Mouse (Mus musculus) embryonic stem cell, embryonic (primary cell): ENCODE measurements around the gene 1700014D04Rik.

Experiments
- CTCF ChIA-PET, 4 experiments: fragments of 300-600 bp in 2 of 4; fragments of 350-600 bp in 2 of 4; sonication (Branson Sonifier 250); formaldehyde crosslinking; loops; one replicate each; lab custom pipeline; 2022; ENCODE audit warnings: inconsistent platforms in 2 of 4; lab: Charles Lee
- POLR2A ChIA-PET, 4 experiments: fragments of 300-600 bp in 2 of 4; fragments of 350-600 bp in 2 of 4; sonication (Branson Sonifier 250); formaldehyde crosslinking; loops; one replicate each; lab custom pipeline; 2022; ENCODE audit warnings: antibody characterized with exemption in 4 of 4, inconsistent platforms in 1 of 4; lab: Charles Lee

1700014D04Rik gene

DNA sequence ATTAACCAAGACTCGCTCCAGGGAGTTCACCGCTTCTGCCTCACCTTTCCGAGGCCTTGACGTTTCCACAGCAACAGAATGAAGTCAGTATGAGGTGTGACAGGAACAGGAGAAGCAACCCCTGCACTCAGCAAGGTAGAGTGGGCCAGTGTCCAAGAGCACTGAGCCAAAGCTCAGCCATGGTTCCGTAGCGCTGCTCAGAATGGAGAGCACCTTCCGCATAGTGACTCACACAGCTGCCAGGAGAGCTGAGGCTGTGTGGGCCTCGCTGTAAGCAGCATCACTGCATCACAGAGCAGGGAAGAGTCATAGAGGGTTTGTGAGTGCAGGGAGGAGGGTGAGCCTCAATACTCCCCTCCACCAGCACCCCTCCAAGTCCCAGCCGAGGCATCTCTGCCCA is at the start of gene 1700014D04Rik:
1700014D04Rik (minus strand) TSS at position 42 of the 400 bp plus-strand sequence.
- POLR2A ChIA-PET, result interaction anchor here in 3 of 4 experiments (0.6 to 6.5 kb wide), 11 partner anchors 12 to 187 kb away, joined by 3 to 28 read pairs (median 6); partner anchors contain the start of gene Isca1 (in 2 of the 3)
- CTCF ChIA-PET, result interaction anchor here in 2 of 4 experiments (1.2 to 1.3 kb wide), 2 partner anchors 12 to 17 kb away, joined by 3 to 6 read pairs; no protein-coding TSS in a partner anchor

DNA sequence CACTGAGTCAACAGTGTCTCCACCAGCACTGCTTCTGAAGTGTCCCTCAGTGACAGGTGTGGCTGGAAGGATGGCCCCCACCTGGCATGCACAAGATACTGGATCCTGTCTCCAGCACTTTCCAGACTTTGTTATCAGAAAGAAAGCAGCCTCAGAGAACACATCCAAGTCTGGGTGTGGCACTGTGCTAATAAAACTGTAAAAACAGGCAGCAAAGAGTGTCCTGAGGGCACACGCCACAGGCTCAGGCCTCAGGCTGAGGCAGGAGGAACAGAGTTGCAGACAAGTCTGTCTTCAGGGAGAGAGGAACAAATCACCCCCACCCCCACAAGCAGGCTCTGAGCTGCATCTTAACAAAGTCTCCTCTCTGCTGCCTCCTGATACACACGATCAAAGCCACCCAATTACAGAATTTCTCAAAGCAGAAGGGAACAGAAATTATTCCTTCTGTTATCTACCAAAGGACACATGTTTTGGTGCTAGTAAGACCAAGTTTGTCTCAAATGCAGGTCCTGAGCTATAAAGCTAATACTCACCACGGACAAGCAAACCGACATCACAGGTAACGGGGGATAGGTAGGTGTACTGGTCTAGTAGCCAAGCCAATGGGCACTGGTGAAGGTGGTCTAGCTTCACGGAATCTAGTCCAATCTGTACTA is 49.4 kb upstream of the 1700014D04Rik start:
- CTCF ChIA-PET, result interaction anchor here in 2 of 4 experiments (0.6 to 1.5 kb wide), 3 partner anchors 29 to 161 kb away, joined by 4 to 5 read pairs (median 5); no protein-coding TSS in a partner anchor
- POLR2A ChIA-PET, result interaction anchor here in 3 of 4 experiments (0.7 to 2.1 kb wide), 15 partner anchors 9 to 139 kb away, joined by 3 to 30 read pairs (median 4); partner anchors contain the start of genes Isca1 (in 3 of the 3) and Tut7 (in 2 of the 3)

DNA sequence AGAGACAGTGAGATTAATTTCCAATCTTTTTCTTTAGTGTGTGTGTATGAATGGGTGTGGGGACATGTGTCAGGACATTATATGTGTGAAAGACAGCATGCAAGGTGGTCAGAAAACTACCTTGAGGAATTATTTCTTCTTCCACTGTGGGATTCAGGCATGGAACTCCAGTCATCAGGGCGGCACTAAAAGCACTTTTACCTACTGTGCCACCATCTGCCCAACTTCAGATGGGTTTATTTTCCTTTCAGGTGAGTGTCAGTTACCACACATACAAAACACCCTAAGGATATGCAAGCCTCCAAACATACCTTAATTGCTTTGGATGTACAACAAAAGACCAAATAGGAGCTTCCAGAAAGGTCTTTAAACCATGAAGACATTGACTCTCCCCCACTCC is 48.2 kb upstream of the 1700014D04Rik start:
- POLR2A ChIA-PET, result interaction anchor here in 2 of 4 experiments (0.8 to 1.6 kb wide), 3 partner anchors 20 to 29 kb away, joined by 3 read pairs; partner anchors contain the start of gene Isca1 (in 1 of the 2)
- CTCF ChIA-PET, result interaction anchor here in 1 of 4 experiments (0.7 kb wide), 1 partner anchor 89 kb away, joined by 3 read pairs; no protein-coding TSS in a partner anchor

DNA sequence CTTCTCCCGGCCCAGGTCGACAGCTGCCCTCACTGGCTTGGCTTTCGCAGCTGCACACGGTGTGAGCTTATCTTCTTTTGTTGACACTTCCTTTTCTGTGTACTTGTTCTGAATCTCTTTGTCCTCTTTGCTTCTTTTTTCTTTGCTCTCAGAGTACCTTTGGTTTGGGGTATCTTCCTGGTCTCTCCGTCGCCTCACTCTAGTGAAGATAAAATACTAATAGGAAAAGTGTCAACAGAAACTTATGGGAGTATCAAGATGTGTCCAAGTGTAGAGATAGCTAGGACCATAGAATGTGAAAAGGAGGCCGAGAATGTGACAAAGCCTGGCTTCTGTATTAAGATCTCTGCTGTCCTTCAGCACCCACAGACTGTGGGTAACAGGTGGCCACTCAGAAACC is 35.6 kb upstream of the 1700014D04Rik start, which contains the start of gene Gm49354:
Gm49354 (minus strand) TSS at position 101 of the 400 bp plus-strand sequence.
- CTCF ChIA-PET, result no interaction called here
- POLR2A ChIA-PET, result interaction anchor here in 2 of 4 experiments (0.6 to 13.7 kb wide), 2 partner anchors 12 to 13 kb away, joined by 3 to 93 read pairs; partner anchors contain the start of gene Isca1 (in 2 of the 2)

DNA sequence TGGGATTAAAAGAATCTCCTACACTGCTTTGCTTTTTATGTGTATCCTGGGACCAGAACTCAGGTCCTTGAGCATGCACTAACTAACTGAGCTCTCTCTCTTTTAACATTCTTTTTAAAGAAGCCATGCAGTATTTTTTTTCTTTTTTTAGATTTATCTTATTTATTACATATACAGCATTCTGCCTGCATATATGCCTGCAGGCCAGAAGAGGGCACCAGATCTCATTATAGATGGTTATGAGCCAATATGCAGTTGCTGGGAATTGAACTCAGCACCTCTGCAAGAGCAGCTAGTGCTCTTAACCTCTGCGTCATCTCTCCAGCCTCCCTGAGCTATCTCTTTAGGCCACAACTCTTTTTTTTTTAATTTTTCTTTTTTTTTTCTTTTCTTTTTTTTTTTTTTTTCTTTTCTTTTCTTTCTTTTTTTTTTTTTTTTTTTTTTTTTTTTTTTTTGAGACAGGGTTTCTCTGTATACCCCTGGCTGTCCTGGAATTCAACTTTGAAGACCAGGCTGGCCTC is 33.3 kb upstream of the 1700014D04Rik start:
- CTCF ChIA-PET, result interaction anchor here in 3 of 4 experiments (0.5 to 3.0 kb wide), 6 partner anchors 9 to 1039 kb away, joined by 3 to 25 read pairs (median 4); partner anchors contain the start of gene Isca1 (in 1 of the 3)
- POLR2A ChIA-PET, result interaction anchor here (0.6 to 13.7 kb wide), 11 partner anchors 9 to 419 kb away, joined by 3 to 93 read pairs (median 4); partner anchors contain the start of genes Isca1 (in 3 of the 4) and 1700014D04Rik (in 1 of the 4)

DNA sequence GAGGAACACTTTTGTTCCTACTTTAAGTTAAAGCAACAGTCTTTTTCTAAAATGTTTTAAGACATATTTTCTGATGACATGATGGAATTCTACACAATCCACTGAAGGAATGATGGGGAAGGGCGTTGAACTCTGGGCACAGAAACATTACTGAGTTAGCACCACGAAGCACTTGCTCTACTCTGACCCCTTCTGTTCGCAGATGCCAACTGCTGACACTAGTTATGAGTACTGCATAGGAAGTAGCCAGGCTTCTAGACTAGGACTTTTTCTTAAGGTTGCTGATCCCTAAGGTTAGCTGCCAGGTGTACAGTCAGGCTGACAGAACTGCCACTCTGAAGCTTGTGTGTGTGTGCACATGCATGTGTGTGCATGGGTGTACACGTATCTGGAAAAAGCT is 32.7 kb upstream of the 1700014D04Rik start:
- CTCF ChIA-PET, result interaction anchor here in 2 of 4 experiments (0.5 to 3.0 kb wide), 5 partner anchors 9 to 1040 kb away, joined by 3 to 25 read pairs (median 3); partner anchors contain the start of gene Isca1 (in 1 of the 2)
- POLR2A ChIA-PET, result interaction anchor here (0.6 to 13.7 kb wide), 7 partner anchors 9 to 418 kb away, joined by 3 to 93 read pairs (median 5); partner anchors contain the start of gene Isca1 (in 3 of the 4)

DNA sequence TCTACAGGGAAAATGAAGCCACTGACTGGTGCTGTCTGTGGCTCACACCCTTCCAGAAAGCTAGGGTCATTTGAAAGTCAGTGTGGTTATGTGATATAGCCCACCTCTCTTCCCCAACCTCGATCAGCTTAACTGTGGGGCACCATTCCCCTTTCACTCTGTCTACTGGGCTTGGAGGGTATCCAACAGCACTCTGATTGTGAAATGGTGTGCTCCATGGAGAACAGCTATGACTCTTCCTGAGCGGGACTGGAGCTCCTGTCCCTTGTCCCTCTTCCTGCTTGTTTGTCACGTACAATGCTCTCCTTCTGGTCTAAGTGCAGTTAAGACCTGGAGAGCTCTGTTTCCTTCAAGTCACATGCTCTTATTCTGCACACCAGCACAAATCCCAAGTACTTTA is 28.6 kb upstream of the 1700014D04Rik start:
- ChIA-PET CTCF (interaction anchor here in 1 of 4 experiments (0.6 kb wide), 1 partner anchor 81 kb away, joined by 3 read pairs; no protein-coding TSS in a partner anchor), POLR2A (interaction anchor here in 2 of 4 experiments (0.8 to 1.7 kb wide), 6 partner anchors 9 to 22 kb away, joined by 3 to 5 read pairs (median 3); no protein-coding TSS in a partner anchor)

DNA sequence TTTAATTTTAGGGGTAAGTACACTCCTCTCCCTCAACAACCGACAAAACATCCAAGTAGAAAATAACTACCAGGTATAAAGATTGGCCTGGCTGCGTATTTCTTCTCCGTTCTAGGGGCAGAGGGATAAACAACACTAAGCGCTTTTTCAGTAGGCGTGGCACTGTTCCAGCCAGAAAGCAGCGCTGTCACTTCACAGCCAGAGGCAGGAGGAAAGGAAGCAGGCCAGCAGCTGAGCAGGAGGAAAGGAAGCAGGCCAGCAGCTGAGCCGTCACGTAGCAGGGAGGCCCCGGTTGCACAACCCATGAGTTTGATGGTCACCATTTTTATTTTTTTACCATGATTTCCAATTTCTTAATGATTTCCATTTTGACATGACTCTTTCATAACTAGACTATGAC is 24.7 kb upstream of the 1700014D04Rik start:
- POLR2A ChIA-PET, result interaction anchor here in 3 of 4 experiments (0.7 to 6.9 kb wide), 15 partner anchors 11 to 250 kb away, joined by 3 to 93 read pairs (median 9); partner anchors contain the start of genes 1700014D04Rik (in 1 of the 3), Gm49354 (in 1 of the 3), Spata31d1a (in 1 of the 3) and Tut7 (in 1 of the 3)
- CTCF ChIA-PET, result interaction anchor here (0.7 to 2.8 kb wide), 7 partner anchors 9 to 256 kb away, joined by 3 to 25 read pairs (median 6); no protein-coding TSS in a partner anchor

DNA sequence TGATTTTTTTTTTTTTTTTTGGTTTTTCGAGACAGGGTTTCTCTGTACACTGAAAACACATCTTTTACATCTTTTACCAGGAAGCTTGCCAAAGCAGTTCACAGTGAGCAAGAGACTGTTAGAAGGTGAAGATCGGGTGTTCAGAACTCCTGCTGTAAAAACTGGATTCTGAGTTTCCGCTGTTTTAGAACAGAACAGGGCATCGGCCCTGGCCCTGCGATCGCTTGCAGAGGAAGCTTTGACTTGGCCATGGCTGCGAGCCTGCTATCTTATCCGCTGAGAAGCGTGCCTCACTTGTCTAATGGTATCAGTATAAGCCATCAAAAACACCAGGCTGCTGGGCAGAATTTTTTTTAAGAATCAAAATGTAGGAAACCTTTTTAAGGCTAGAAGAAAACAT is 24.3 kb upstream of the 1700014D04Rik start:
- CTCF ChIA-PET, result interaction anchor here (0.6 to 2.8 kb wide), 17 partner anchors 9 to 1622 kb away, joined by 3 to 25 read pairs (median 5); partner anchors contain the start of gene Spata31d1a (in 1 of the 4)
- POLR2A ChIA-PET, result interaction anchor here (0.7 to 6.9 kb wide), 72 partner anchors 9 to 1642 kb away, joined by 3 to 93 read pairs (median 6); partner anchors contain the start of genes Tut7 (in 3 of the 4), 1700014D04Rik (in 2 of the 4), Agtpbp1 (in 2 of the 4) and Gas1 (in 2 of the 4)

DNA sequence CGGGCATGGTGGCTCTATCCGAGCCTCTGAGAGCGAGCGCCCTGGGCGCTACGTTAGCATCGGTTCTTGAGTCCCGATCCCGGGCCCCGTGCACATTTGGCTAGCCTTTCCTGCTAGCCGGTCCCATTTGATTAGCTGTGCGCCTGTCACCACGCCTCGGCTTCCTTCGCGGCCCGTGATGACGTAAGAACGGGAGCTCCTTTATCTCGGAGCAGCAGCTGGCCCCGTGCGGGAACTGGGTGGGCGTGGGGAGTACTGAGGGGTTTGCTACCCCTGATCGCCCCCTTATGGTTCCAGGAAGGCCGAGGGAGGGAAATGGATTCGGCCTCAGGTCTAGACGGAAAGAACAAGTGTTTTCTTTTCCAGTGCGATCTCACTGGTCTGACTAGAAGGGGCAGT is 23.6 kb upstream of the 1700014D04Rik start:
- CTCF ChIA-PET, result interaction anchor here (0.6 to 2.8 kb wide), 25 partner anchors 9 to 1621 kb away, joined by 3 to 25 read pairs (median 4); partner anchors contain the start of gene Spata31d1a (in 1 of the 4)
- POLR2A ChIA-PET, result interaction anchor here (0.5 to 6.9 kb wide), 116 partner anchors 9 to 1642 kb away, joined by 3 to 93 read pairs (median 5); partner anchors contain the start of genes Tut7 (in 3 of the 4), 1700014D04Rik (in 2 of the 4), Agtpbp1 (in 2 of the 4) and Gas1 (in 2 of the 4)

DNA sequence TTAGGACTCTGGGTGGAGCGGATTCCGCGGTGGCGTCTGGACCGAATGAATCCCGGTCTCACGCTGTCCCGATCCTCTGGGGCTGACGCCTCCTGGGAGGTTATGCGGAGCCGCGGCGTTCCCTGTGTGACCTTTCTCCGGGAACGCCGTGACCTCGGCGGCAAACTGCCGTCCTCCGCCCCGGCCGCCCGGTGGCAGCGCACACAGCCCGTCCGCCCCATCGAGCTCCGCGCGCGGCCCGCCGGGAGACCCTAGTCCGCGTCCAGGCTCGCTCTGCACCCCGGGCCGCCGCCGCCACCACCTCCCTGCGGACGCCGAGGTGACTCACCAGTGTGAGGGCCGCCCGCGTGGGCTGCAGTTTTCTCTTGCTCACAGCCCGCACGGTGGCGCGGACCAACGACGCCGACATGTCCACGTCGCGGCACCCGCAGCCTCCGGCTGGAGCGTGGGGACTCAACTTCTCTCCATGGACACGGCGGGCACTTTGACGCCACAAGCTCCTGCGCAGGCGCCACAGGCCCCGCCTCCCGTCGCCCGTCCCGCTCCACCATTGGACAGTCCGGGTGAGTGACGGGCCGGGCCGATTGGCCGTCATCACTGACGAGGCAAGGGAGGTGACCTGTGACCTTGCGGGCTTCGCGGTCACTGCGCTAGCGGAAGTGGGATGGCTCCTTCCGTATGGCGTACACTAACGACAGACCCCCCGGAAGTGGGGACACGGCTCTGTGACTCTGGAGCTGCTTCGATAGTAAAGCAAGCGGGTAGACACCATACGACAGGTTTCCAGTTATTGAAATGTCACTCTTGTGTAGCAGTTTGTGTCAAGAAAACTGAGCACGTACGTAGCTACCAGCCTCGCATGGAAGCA is 23.0 kb upstream of the 1700014D04Rik start, which contains the start of gene Isca1:
Isca1 (minus strand) TSS at position 515 of the 868 bp plus-strand sequence.
- POLR2A ChIA-PET, result interaction anchor here (0.5 to 6.9 kb wide), 121 partner anchors 8 to 1641 kb away, joined by 3 to 93 read pairs (median 5); partner anchors contain the start of genes Tut7 (in 3 of the 4), 1700014D04Rik (in 2 of the 4), Agtpbp1 (in 2 of the 4) and Gas1 (in 2 of the 4)
- CTCF ChIA-PET, result interaction anchor here (0.6 to 2.8 kb wide), 23 partner anchors 8 to 1595 kb away, joined by 3 to 25 read pairs (median 4); partner anchors contain the start of gene Spata31d1a (in 1 of the 4)

DNA sequence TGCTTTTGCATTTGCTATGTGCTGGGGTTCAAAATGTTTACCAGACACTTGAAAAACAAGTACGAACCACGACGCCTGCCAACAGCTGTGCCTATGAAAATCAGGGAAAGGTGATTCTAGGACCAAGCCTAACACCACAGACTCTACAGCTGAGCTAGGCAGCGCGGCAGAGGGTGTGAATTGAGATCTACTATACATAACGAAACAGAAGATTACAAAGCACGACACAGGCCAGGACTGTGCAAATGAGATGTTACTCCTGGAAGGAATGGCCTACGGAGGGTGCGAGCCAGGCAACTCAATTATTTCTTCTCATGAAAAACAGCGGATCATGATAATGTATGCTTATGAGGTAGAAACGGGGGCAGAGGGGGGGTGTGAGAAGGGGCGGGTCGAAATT is 22.0 kb upstream of the 1700014D04Rik start:
- ChIA-PET CTCF (no interaction called here), POLR2A (interaction anchor here in 3 of 4 experiments (0.6 to 6.9 kb wide), 22 partner anchors 9 to 1142 kb away, joined by 3 to 93 read pairs (median 12); partner anchors contain the start of genes 1700014D04Rik (in 1 of the 3), Agtpbp1 (in 1 of the 3), Gm49354 (in 1 of the 3) and Naa35 (in 1 of the 3))

DNA sequence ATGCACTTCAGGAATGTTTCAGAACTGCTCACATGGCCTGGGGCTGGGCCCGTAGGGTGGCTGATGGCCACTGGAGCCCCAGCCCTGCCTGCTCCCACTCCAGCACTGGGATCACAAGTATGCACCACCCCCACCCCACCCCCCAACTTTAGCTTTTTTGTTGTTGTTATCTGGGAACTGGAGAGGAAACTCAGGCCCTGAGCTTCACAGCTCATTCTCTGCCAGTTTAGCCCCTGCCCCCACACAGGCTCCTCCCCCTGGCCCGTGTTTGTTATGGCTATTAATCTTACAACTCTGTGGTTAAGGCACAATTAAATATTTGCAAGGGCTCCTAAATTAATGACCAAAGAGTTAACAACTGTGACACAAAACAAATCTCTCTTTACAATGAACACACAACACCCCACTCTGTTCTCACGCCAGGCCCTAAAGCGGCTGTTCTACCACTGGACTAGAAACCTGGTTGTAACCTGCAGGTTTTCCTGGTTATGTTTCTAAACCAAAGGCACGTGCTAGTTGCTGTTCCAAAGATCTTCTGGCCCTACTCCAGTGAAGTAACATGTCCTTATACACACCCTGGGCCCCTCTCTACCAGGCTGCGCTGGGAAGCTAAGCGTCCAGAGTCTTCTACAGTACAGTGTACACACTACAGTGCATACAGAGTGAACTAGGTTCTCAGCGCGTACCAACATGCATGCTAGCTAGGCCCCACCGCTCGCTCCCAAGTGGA is 20.4 kb upstream of the 1700014D04Rik start:
- CTCF ChIA-PET, result interaction anchor here in 3 of 4 experiments (0.5 to 0.6 kb wide), 5 partner anchors 25 to 392 kb away, joined by 3 to 5 read pairs (median 3); no protein-coding TSS in a partner anchor
- POLR2A ChIA-PET, result interaction anchor here in 3 of 4 experiments (0.5 to 6.9 kb wide), 17 partner anchors 8 to 844 kb away, joined by 3 to 93 read pairs (median 4); partner anchors contain the start of genes 1700014D04Rik (in 1 of the 3), Gm49354 (in 1 of the 3) and Spata31d1d (in 1 of the 3)

DNA sequence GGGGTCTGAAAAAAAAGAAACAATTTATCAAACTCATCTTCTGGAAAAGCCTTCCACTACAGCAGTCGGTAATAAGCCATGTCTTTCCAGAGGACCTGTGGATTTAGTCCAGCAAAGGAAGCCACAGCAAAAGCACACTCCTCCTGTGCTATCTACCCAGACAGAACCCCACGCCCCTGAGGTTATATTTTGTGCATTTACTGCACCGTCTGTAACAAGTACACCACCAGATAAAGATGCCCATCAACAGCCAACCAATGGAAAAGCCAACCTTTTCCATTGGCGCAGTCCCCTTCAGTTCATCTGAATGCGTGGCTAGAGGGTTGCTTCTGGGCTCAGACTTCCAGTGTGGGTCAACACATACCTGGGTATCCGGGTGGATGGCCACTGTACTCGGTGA is 16.2 kb upstream of the 1700014D04Rik start:
- CTCF ChIA-PET, result no interaction called here
- POLR2A ChIA-PET, result interaction anchor here in 1 of 4 experiments (0.6 to 1.1 kb wide), 2 partner anchors 18 to 55 kb away, joined by 3 to 4 read pairs; no protein-coding TSS in a partner anchor

DNA sequence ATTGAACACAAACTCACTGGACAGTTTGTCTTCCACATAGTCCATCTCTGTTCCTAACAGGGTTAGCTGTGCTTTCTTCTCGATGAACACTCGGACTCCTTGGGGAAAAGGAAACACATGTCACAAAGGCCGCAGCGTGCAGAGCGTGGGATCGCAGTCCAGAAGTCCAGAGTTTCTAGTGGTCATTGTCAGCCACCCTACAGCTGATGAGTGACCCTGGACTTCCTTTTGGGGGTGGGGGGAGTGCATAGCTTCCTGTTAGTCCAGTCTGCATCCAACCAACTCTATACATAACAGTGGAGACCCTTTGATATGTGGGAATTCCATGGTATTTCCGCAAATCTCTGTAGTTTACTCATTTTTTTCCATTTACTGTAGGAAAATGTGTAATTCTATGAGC is 10.4 kb upstream of the 1700014D04Rik start:
- ChIA-PET POLR2A (interaction anchor here in 2 of 4 experiments (0.6 to 5.7 kb wide), 9 partner anchors 10 to 99 kb away, joined by 3 to 50 read pairs (median 7); partner anchors contain the start of genes Isca1 (in 2 of the 2) and Golm1 (in 1 of the 2)), CTCF (interaction anchor here in 1 of 4 experiments (1.1 kb wide), 1 partner anchor 13 kb away, joined by 3 read pairs; the partner anchor contains the start of gene Isca1)
